Mouse (Mus musculus): ENCODE data around the gene Mesp1.
A peak's percentile ranks its signal among the peaks of the same experiment; 100 is the strongest.

Mesp1 gene

GRCm38 (mm10) chr7:79793688-79794087 lies at the start of gene Mesp1:
TSS of gene Mesp1 (minus strand) at chr7:79793788.
- DNase-seq (ENCODE audit: low spot score), result no peak

GRCm38 (mm10) chr7:79842163-79842562 lies 48.6 kb upstream of the Mesp1 start:
- no peak for DNase-seq (ENCODE audit: low spot score)

- no peak for DNase-seq (ENCODE audit: low spot score)
Measured at GRCm38 (mm10) chr7:79837247-79837646, 43.7 kb upstream of the Mesp1 start.

GRCm38 (mm10) chr7:79835196-79835595 lies 41.6 kb upstream of the Mesp1 start:
- no peak for DNase-seq (ENCODE audit: low spot score)

- DNase-seq (ENCODE audit: low spot score), result no peak
Measured at GRCm38 (mm10) chr7:79832980-79833379, 39.4 kb upstream of the Mesp1 start.

GRCm38 (mm10) chr7:79831585-79831984 lies 38.0 kb upstream of the Mesp1 start:
- DNase-seq (ENCODE audit: low spot score), result no peak

GRCm38 (mm10) chr7:79831145-79831544 lies 37.6 kb upstream of the Mesp1 start:
- DNase-seq (ENCODE audit: low spot score), result no peak

GRCm38 (mm10) chr7:79828341-79828740 lies 34.8 kb upstream of the Mesp1 start:
- DNase-seq (ENCODE audit: low spot score), result no peak

GRCm38 (mm10) chr7:79822092-79822695 lies 28.6 kb upstream of the Mesp1 start:
- no peak for DNase-seq (ENCODE audit: low spot score)

GRCm38 (mm10) chr7:79819996-79820395 lies 26.4 kb upstream of the Mesp1 start:
- DNase-seq (ENCODE audit: low spot score), result no peak

GRCm38 (mm10) chr7:79819515-79819914 lies 25.9 kb upstream of the Mesp1 start:
- no peak for DNase-seq (ENCODE audit: low spot score)

GRCm38 (mm10) chr7:79818321-79818720 lies 24.7 kb upstream of the Mesp1 start:
- DNase-seq (ENCODE audit: low spot score), result no peak

GRCm38 (mm10) chr7:79813409-79813808 lies 19.8 kb upstream of the Mesp1 start:
- no peak for DNase-seq (ENCODE audit: low spot score)

GRCm38 (mm10) chr7:79810611-79811506 lies 17.3 kb upstream of the Mesp1 start, which contains the start of gene Mesp2:
TSS of gene Mesp2 (plus strand) at chr7:79810727.
- DNase-seq (ENCODE audit: low spot score), result no peak

- no peak for DNase-seq (ENCODE audit: low spot score)
Measured at GRCm38 (mm10) chr7:79808561-79808960, 15.0 kb upstream of the Mesp1 start.

- no peak for DNase-seq (ENCODE audit: low spot score)
Measured at GRCm38 (mm10) chr7:79803887-79804286, 10.3 kb upstream of the Mesp1 start.

GRCm38 (mm10) chr7:79802037-79802436 lies 8.4 kb upstream of the Mesp1 start:
- no peak for DNase-seq (ENCODE audit: low spot score)

GRCm38 (mm10) chr7:79801391-79801790 lies 7.8 kb upstream of the Mesp1 start:
- no peak for DNase-seq (ENCODE audit: low spot score)

- DNase-seq (ENCODE audit: low spot score), result no peak
Measured at GRCm38 (mm10) chr7:79800336-79800735, 6.7 kb upstream of the Mesp1 start.

- DNase-seq (ENCODE audit: low spot score), result no peak
Measured at GRCm38 (mm10) chr7:79799506-79799905, 5.9 kb upstream of the Mesp1 start.

GRCm38 (mm10) chr7:79799048-79799447 lies 5.5 kb upstream of the Mesp1 start:
- DNase-seq (ENCODE audit: low spot score), result peak; percentile 49

- no peak for DNase-seq (ENCODE audit: low spot score)
Measured at GRCm38 (mm10) chr7:79798606-79799005, 5.0 kb upstream of the Mesp1 start.

- DNase-seq (ENCODE audit: low spot score), result no peak
Measured at GRCm38 (mm10) chr7:79792635-79793421, 760 bp downstream of the Mesp1 start.
